Comparison of ENCODE assay signal across 8 mouse cellular contexts in genomic region chrX:162643091-162643788, GRCm38 (mm10). TPM values are rescaled to one million over a fixed set of nuclear protein-coding genes. Genes with fewer than 3 reads are reported as not detected.
DNase-seq lines count a peak whose midpoint lies in the region; ATAC-seq and TF ChIP-seq lines count a peak whose summit lies in the region.

Gene Reps2 (minus strand): TSS chrX:162643649.

- no peaks in the 10 kb centered on the region for H3K27me3 ChIP-seq in ES-Bruce4 (ENCODE audit: control insufficient read depth, insufficient read depth, low read length, poor library complexity, severe bottlenecking)
- peaks cover 42% of the 10 kb centered on the region for H3K27me3 ChIP-seq in forebrain, embryonic 12.5 days
- peaks cover 2% of the 10 kb centered on the region for H3K27me3 ChIP-seq in heart, embryonic 16.5 days (ENCODE audit: control insufficient read depth, insufficient read depth, low read length)
- H3K27me3 ChIP-seq in liver, embryonic 14.5 days (ENCODE audit: control insufficient read depth, insufficient read depth, low read length): no peaks in the 10 kb centered on the region
- H3K27me3 ChIP-seq in neural tube, embryonic 11.5 days (ENCODE audit: control insufficient read depth, insufficient read depth, low read length): peaks cover 14% of the 10 kb centered on the region; the same call in 1 of the 2 replicates
- no peaks in the 10 kb centered on the region for H3K27me3 ChIP-seq in stomach, postnatal 0 days (ENCODE audit: control insufficient read depth, insufficient read depth, low read length)

- no peaks in the 10 kb centered on the region for H3K9me3 ChIP-seq in ES-Bruce4 (replicated peaks; ENCODE audit: control insufficient read depth, insufficient read depth, low read length, poor library complexity, severe bottlenecking)
- no peaks in the 10 kb centered on the region for H3K9me3 ChIP-seq in forebrain, embryonic 12.5 days
- H3K9me3 ChIP-seq in heart, embryonic 16.5 days (replicated peaks; ENCODE audit: control insufficient read depth, low read length): no peaks in the 10 kb centered on the region
- H3K9me3 ChIP-seq in liver, embryonic 14.5 days (ENCODE audit: control insufficient read depth, low read length): no peaks in the 10 kb centered on the region
- no peaks in the 10 kb centered on the region for H3K9me3 ChIP-seq in neural tube, embryonic 11.5 days (ENCODE audit: control insufficient read depth, low read length)
- H3K9me3 ChIP-seq in stomach, postnatal 0 days (ENCODE audit: control insufficient read depth, low read length): no peaks in the 10 kb centered on the region

- TF ChIP-seq CTCF in ES-Bruce4 (IDR thresholded peaks at IDR 0.05; ENCODE audit: low read depth, low read length): no peak
- no peak for TF ChIP-seq CTCF in liver, embryonic 14.5 days (IDR thresholded peaks at IDR 0.05; ENCODE audit: low read depth)
- TF ChIP-seq CTCF in stomach, postnatal 0 days (IDR thresholded peaks at IDR 0.05; ENCODE audit: low read depth): no peak

- no peaks in the 10 kb centered on the region for H3K4me1 ChIP-seq in ES-Bruce4 (ENCODE audit: control insufficient read depth, insufficient read depth, low read length)
- no peaks in the 10 kb centered on the region for H3K4me1 ChIP-seq in forebrain, embryonic 12.5 days
- H3K4me1 ChIP-seq in heart, embryonic 16.5 days (ENCODE audit: control insufficient read depth, insufficient read depth, low read length): no peaks in the 10 kb centered on the region
- peaks cover 0 to 10% of the 10 kb centered on the region in 2 experiments; a peak in 3 of 4 replicates for H3K4me1 ChIP-seq in liver, embryonic 14.5 days (replicated peaks; ENCODE audit: control insufficient read depth in 2 of 2, insufficient read depth in 2 of 2, low read length in 1 of 2)
- H3K4me1 ChIP-seq in neural tube, embryonic 11.5 days (ENCODE audit: control insufficient read depth, insufficient read depth, low read length): no peaks in the 10 kb centered on the region
- no peaks in the 10 kb centered on the region for H3K4me1 ChIP-seq in stomach, postnatal 0 days (replicated peaks; ENCODE audit: control insufficient read depth, insufficient read depth)

- no peaks in the 10 kb centered on the region for H3K36me3 ChIP-seq in ES-Bruce4 (ENCODE audit: control insufficient read depth, insufficient read depth, low read length, poor library complexity, severe bottlenecking)
- H3K36me3 ChIP-seq in forebrain, embryonic 12.5 days (replicated peaks): no peaks in the 10 kb centered on the region
- no peaks in the 10 kb centered on the region for H3K36me3 ChIP-seq in heart, embryonic 16.5 days (ENCODE audit: control insufficient read depth, insufficient read depth)
- H3K36me3 ChIP-seq in liver, embryonic 14.5 days (replicated peaks; ENCODE audit: control insufficient read depth, insufficient read depth, low read depth): no peaks in the 10 kb centered on the region
- H3K36me3 ChIP-seq in neural tube, embryonic 11.5 days (ENCODE audit: control insufficient read depth, insufficient read depth, low read length): no peaks in the 10 kb centered on the region
- H3K36me3 ChIP-seq in stomach, postnatal 0 days (ENCODE audit: control insufficient read depth, insufficient read depth, low read length): no peaks in the 10 kb centered on the region

- ATAC-seq in forebrain, embryonic 12.5 days (ENCODE audit: low FRiP score): peak; percentile 96
- peak; percentile 89 for ATAC-seq in heart, embryonic 16.5 days (replicated peaks; ENCODE audit: extremely low read depth, insufficient read depth, low FRiP score)
- ATAC-seq in liver, embryonic 14.5 days (ENCODE audit: insufficient read depth): peak; percentile 85
- ATAC-seq in neural tube, embryonic 11.5 days (ENCODE audit: insufficient read depth, low FRiP score, low TSS enrichment): peak; percentile 92
- peak; percentile 98 for ATAC-seq in stomach, postnatal 0 days (ENCODE audit: low FRiP score, low TSS enrichment)

- H3K9ac ChIP-seq in ES-Bruce4 (ENCODE audit: low read depth, poor library complexity, severe bottlenecking): 0 out of 2 replicates have a peak within 1 kb of the TSS, but pooled peaks have one; percentile 22
- H3K9ac ChIP-seq in forebrain, embryonic 12.5 days: peak within 1 kb of the TSS; percentile 56
- peak within 1 kb of the TSS; percentile 65 for H3K9ac ChIP-seq in heart, embryonic 16.5 days (ENCODE audit: low read length)
- H3K9ac ChIP-seq in liver, embryonic 14.5 days (replicated peaks): peak within 1 kb of the TSS; percentile 64
- H3K9ac ChIP-seq in neural tube, embryonic 11.5 days (ENCODE audit: low read length): peak within 1 kb of the TSS; percentile 55
- peak within 1 kb of the TSS; percentile 59 for H3K9ac ChIP-seq in stomach, postnatal 0 days (ENCODE audit: low read length)

- no peak within 1 kb of the TSS for H3K27ac ChIP-seq in ES-Bruce4 (ENCODE audit: insufficient read depth, low read length)
- no peak within 1 kb of the TSS for H3K27ac ChIP-seq in forebrain, embryonic 12.5 days
- H3K27ac ChIP-seq in heart, embryonic 16.5 days (ENCODE audit: low read length): no peak within 1 kb of the TSS
- H3K27ac ChIP-seq in liver, embryonic 14.5 days: peak within 1 kb of the TSS; percentile 52
- H3K27ac ChIP-seq in neural tube, embryonic 11.5 days (ENCODE audit: low read depth, low read length): no peak within 1 kb of the TSS
- H3K27ac ChIP-seq in stomach, postnatal 0 days (replicated peaks): 0 out of 2 replicates have a peak within 1 kb of the TSS, but pooled peaks have one; percentile 24

- TF ChIP-seq POLR2A in ES-Bruce4 (IDR thresholded peaks at IDR 0.05; ENCODE audit: insufficient read depth, low read length): no peak

- peak within 1 kb of the TSS; percentile 57 for H3K4me3 ChIP-seq in ES-Bruce4 (ENCODE audit: low read depth, low read length)
- H3K4me3 ChIP-seq in forebrain, embryonic 12.5 days (replicated peaks): peak within 1 kb of the TSS; percentile 56
- peak within 1 kb of the TSS; percentile 64 for H3K4me3 ChIP-seq in heart, embryonic 16.5 days (ENCODE audit: low read length)
- H3K4me3 ChIP-seq in liver, embryonic 14.5 days (ENCODE audit: insufficient read depth in 1 of 2, low read depth in 2 of 2, low read length in 2 of 2): peak within 1 kb of the TSS; percentile 65 to 75
- peak within 1 kb of the TSS; percentile 51 for H3K4me3 ChIP-seq in neural tube, embryonic 11.5 days (ENCODE audit: low read depth, low read length)
- peak within 1 kb of the TSS; percentile 56 for H3K4me3 ChIP-seq in stomach, postnatal 0 days (ENCODE audit: low read depth, low read length)

- H3K4me2 ChIP-seq in forebrain, embryonic 12.5 days: peak within 1 kb of the TSS; percentile 75
- H3K4me2 ChIP-seq in heart, embryonic 16.5 days (ENCODE audit: low read depth, low read length): peak within 1 kb of the TSS; percentile 88
- H3K4me2 ChIP-seq in liver, embryonic 14.5 days (ENCODE audit: low read depth): peak within 1 kb of the TSS; percentile 91
- peak within 1 kb of the TSS; percentile 76 for H3K4me2 ChIP-seq in neural tube, embryonic 11.5 days (ENCODE audit: low read depth)
- H3K4me2 ChIP-seq in stomach, postnatal 0 days (replicated peaks; ENCODE audit: low read depth): peak within 1 kb of the TSS; percentile 71

- WGBS in forebrain, embryonic 12.5 days: 21% methylated on average over 46 of the region's 61 CpGs
- WGBS in heart, embryonic 16.5 days: 18% methylated on average over 54 of the region's 61 CpGs
- 13% methylated on average over 46 of the region's 61 CpGs for WGBS in liver, embryonic 14.5 days (ENCODE audit: insufficient replicate concordance)
- 20% methylated on average over 49 of the region's 61 CpGs for WGBS in neural tube, embryonic 11.5 days
- WGBS in stomach, postnatal 0 days: 15% methylated on average over 50 of the region's 61 CpGs

- no peak for TF ChIP-seq EP300 in ES-Bruce4 (IDR thresholded peaks at IDR 0.05; ENCODE audit: insufficient read depth, low read depth, low read length)
- no peak for TF ChIP-seq EP300 in liver, embryonic 14.5 days (IDR thresholded peaks at IDR 0.05; ENCODE audit: low read depth)
- no peak for TF ChIP-seq EP300 in stomach, postnatal 0 days (optimal IDR thresholded peaks at IDR 0.05)

- DNase-seq in c-Kit-positive CD71-positive TER-119-positive erythroid progenitor cells, embryonic 14.5 days (ENCODE audit: low spot score): peak; percentile 71
- peak; percentile 85 to 93 for DNase-seq in kidney, postnatal 36 days
- DNase-seq in liver, embryonic 14.5 days (ENCODE audit: low read depth in 3 of 3, low spot score in 3 of 3): peak; percentile 59 to 70 (median 69)
- DNase-seq in neural tube, embryonic 11.5 days (ENCODE audit: low spot score): peak; percentile 80
- DNase-seq in stomach, postnatal 0 days (ENCODE audit: low spot score): peak; percentile 92

RNA-seq across cellular contexts. Expression of gene Reps2, which starts in this region (rescaled TPM):
- 1.2 and 3.1 TPM in 2 replicates for polyA plus RNA-seq in ES-Bruce4 (2011; ENCODE audit: insufficient read depth, insufficient read length, low read depth, missing spikeins)
- polyA plus RNA-seq in forebrain, embryonic 12.5 days (2016; fragmentation: Nextera tagmentation; extraction: Ambion mirVana): 1.4 and 1.5 TPM in 2 replicates
- polyA plus RNA-seq in heart, embryonic 16.5 days (2015; fragmentation: Nextera tagmentation; extraction: Ambion mirVana): 0.18 and 0.21 TPM in 2 replicates
- 0.51 and 0.63 TPM in 2 replicates for polyA plus RNA-seq in liver, embryonic 14.5 days (2012; rRNA removed)
- 0.52 and 0.95 TPM in 2 replicates for polyA plus RNA-seq in liver, embryonic 14.5 days (2014; fragmentation: Nextera tagmentation; extraction: Ambion mirVana)
- 0.86 and 1.0 TPM in 2 replicates for polyA plus RNA-seq in neural tube, embryonic 11.5 days (2014; fragmentation: Nextera tagmentation; extraction: Ambion mirVana)
- 0.72 and 1.0 TPM in 2 replicates for polyA plus RNA-seq in stomach, postnatal 0 days (2015; fragmentation: Nextera tagmentation; extraction: Ambion mirVana)

Comparison
In these comparisons a context has a peak if more than half of its experiments do, and no peak if none do; other contexts are left out.
1. Peak in ATAC-seq, H3K4me3 ChIP-seq, H3K9ac ChIP-seq and H3K4me2 ChIP-seq in heart, embryonic 16.5 days; RNA of the gene not detected or under 1 TPM.
2. Peak in DNase-seq, ATAC-seq, H3K4me3 ChIP-seq, H3K27ac ChIP-seq, H3K9ac ChIP-seq and H3K4me2 ChIP-seq in liver, embryonic 14.5 days; RNA of the gene not detected or under 1 TPM.